Mouse (Mus musculus) bone marrow, adult 2 months (tissue): ENCODE measurements at regions not wholly inside any gene's neighbourhood (a gene's known extent, or its start where the extent isn't known, plus 50 kb on each side); places are given as distances from the start of the nearest gene placed in this dataset.

Experiments
- CTCF ChIP-seq: fragments of 200-500 bp; IDR thresholded peaks from 2 replicates; pipeline ENCODE4 v1.5.1; 2011; ENCODE audit warnings: low read length, control low read depth; ENCODE audit not compliant: control insufficient read depth, insufficient read depth
- POLR2A ChIP-seq: fragments of 200-500 bp; IDR thresholded peaks from 2 replicates; pipeline ENCODE4 v1.6.1; 2011; ENCODE audit warnings: low read depth, mild to moderate bottlenecking, control low read depth, low read length, borderline replicate concordance; ENCODE audit not compliant: control insufficient read depth

DNA sequence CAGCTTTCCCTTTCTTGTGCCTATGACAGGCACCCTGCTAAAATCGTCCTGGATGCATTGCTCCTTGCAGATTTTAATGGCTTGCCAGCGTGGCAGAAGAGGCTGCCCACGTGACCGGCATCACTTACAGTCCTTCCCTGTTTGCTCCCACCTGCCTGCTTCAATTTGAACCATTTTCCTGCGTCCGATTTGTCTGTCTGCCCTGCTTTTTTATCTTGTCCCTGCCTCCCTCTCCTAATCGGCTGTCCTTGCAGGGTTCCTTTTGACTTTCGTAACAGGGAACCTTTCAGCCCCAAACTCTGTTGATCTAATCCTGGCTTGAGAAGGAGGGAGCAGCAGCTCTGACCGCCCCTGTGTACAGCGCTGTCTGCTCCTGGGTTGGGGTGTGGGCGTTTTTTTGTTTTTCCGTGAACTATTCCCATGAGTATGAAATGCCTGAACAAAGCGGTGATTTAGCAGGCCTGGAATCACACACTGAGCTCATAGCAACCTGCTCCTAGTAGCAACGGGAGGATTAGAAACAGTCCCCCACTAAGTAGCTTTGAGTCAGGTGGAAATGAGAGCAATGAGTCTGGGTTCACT lies 51.2 kb upstream of the Kif2a start:
- TF ChIP-seq POLR2A, result no peak
- TF ChIP-seq CTCF, result no peak
